Mouse (Mus musculus): ENCODE data around the gene Gm7978. TPM values are rescaled to one million over a fixed set of nuclear protein-coding genes. Genes with fewer than 3 reads are reported as not detected.

Gene Gm7978
- not detected in 4 replicates for total RNA-seq (2023; ENCODE audit: inconsistent age)

DNA sequence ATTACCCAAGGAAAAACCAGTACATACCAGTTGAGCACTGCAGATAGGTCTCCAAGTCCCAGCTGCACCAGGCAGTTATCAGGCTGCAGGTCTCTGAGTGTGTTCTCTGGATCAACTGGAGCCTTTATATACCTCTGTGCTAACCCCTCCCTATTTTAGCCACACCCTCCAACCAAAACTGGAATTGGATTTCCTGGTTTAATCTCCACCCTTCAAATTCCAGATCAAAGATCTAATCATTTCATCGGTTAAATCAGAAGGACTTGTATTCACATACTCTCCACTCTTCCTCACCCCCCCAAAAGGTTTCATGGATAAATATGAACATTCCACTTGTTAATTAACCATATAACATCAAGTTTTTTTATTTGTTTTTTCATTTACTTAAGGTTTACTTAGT is at the start of gene Gm7978:
Gene Gm7978 (minus strand): TSS at position 101 of the 400 bp plus-strand sequence.

GRCm38 (mm10) chr5:95775690-95776089 is 39.7 kb upstream of the Gm7978 start, which contains the start of gene E330014E10Rik:
TSS of gene E330014E10Rik (plus strand) at chr5:95775990.

DNA sequence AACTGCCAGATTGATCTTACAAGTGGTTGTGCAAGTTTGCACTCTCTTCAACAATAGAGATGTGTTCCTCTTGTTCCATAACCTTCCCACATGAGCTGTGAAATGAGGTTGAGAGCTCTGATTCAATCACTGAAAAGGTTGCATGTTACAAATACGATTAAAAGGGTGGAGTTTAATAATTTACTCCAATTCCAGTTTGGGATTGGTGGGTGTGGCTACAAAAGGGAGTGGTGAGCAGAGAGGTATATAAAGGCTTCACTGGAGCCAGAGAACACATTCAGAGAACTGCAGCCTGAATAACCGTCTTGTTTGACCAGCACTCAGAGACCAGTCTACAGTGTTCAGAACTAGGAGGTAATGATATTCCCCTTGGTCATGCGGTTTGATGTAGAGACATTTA is 5.7 kb upstream of the Gm7978 start, which contains the start of gene Gm7982:
Gene Gm7982 (plus strand): TSS at position 301 of the 400 bp plus-strand sequence.

Other genes starting within 250 kb of the Gm7978 start
- not detected in 4 replicates for gene Gm3286, start 225.4 kb downstream of the Gm7978 start, total RNA-seq (2023; ENCODE audit: inconsistent age)
- gene Gm7971, start 141.3 kb downstream of the Gm7978 start, total RNA-seq (2023; ENCODE audit: inconsistent age) = not detected in 4 replicates
- not detected in 4 replicates for gene Gm7982, start 5.8 kb upstream of the Gm7978 start, total RNA-seq (2023; ENCODE audit: inconsistent age)
- not detected in 4 replicates for gene E330014E10Rik, start 39.8 kb upstream of the Gm7978 start, total RNA-seq (2023; ENCODE audit: inconsistent age)
- 0.45 TPM in 1 of 4 replicates, not detected in the others for gene Cxcl13, start 220.8 kb upstream of the Gm7978 start, total RNA-seq (2023; ENCODE audit: inconsistent age)